Mouse (Mus musculus) embryonic facial prominence, embryonic 14.5 days (tissue): Measurements from ENCODE around the gene Cd69. TPM values are rescaled to one million over a fixed set of nuclear protein-coding genes. Genes with fewer than 3 reads are reported as not detected.
A peak's percentile ranks its signal among the peaks of the same experiment; 100 is the strongest.

ENCODE experiments used
- ATAC-seq: fragments of 200-750 bp; cut with Nextera tagmentation; 2 replicates; pipeline ENCODE4 v1.8.0; 2017; ENCODE audit warnings: low read depth, moderate number of reproducible peaks, moderate TSS enrichment
- DNase-seq: peaks from one replicate; pipeline ENCODE4 v3.0.0-alpha.2; 2015; ENCODE audit warnings: low spot score
- H3K27ac ChIP-seq: fragments of 300-500 bp; sonication (generic); replicated peaks from 2 replicates; pipeline ENCODE4 v1.5.1; 2014; ENCODE audit warnings: low read depth, mild to moderate bottlenecking, low read length, moderate library complexity
- H3K27me3 ChIP-seq: fragments of 300-500 bp; sonication (generic); replicated peaks from 2 replicates; pipeline ENCODE4 v1.6.1; 2014; ENCODE audit warnings: low read length; ENCODE audit not compliant: control insufficient read depth, insufficient read depth
- H3K36me3 ChIP-seq: fragments of 300-500 bp; sonication (generic); 2 replicates; pipeline ENCODE4 v1.6.1; 2014; ENCODE audit warnings: low read length, mixed read lengths; ENCODE audit not compliant: control insufficient read depth, insufficient read depth
- H3K4me1 ChIP-seq: fragments of 300-500 bp; sonication (generic); 2 replicates; pipeline ENCODE4 v1.6.1; 2014; ENCODE audit warnings: antibody characterized with exemption, low read length; ENCODE audit not compliant: control insufficient read depth, insufficient read depth
- H3K4me2 ChIP-seq: fragments of 300-500 bp; sonication (generic); 2 replicates; pipeline ENCODE4 v1.6.1; 2014; ENCODE audit warnings: low read depth, mild to moderate bottlenecking, low read length, moderate library complexity, mixed read lengths
- H3K4me3 ChIP-seq: fragments of 300-500 bp; sonication (generic); 2 replicates; pipeline ENCODE4 v1.5.1; 2014; ENCODE audit warnings: low read depth, mild to moderate bottlenecking, low read length
- H3K9ac ChIP-seq: fragments of 300-500 bp; sonication (generic); 2 replicates; pipeline ENCODE4 v1.6.1; 2014; ENCODE audit warnings: low read depth, mild to moderate bottlenecking, low read length, moderate library complexity, mixed read lengths
- H3K9me3 ChIP-seq: fragments of 300-500 bp; sonication (generic); 2 replicates; pipeline ENCODE4 v1.6.1; 2016; ENCODE audit warnings: low read length; ENCODE audit not compliant: control insufficient read depth
- WGBS: fragments of 180-500 bp; shearing (Covaris S2); extraction: QIAGEN DNeasy Blood & Tissue Kit; methylation state at CpG from one replicate; pipeline ENCODE4 v1.1.7; 2014; 5-methylcytosine and 5-hydroxymethylcytosine counted together
- polyA plus RNA-seq: library from polyadenylated mRNA; unstranded; fragments of >200 nt; fragmentation: Nextera tagmentation; extraction: Ambion mirVana; gene quantifications from 2 replicates; pipeline ENCODE4 v1.2.1, GENCODE M21; 2014

Gene Cd69
- polyA plus RNA-seq, 1 experiment from 2014 or later, result 0.35 TPM

DNA sequence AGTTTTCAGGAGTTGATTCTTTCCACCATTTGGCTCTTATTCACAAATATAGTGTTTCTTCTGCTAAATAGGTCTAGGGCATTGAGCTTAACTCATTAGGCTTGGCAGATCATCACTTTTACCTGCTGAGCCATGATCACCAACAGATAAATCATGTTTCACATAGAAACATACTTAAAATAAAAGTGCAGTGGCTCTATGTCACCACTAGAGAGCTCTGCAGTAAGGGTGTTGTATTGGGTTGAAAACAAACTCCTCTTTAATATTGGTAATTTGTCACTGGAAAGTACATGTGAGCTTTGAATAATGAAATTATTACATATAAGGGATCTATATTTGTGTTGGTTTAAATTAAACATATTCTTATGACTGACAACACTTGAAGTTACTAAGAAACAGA lies 15.2 kb downstream of the Cd69 start:
- no peak overlapping the region for H3K4me2 ChIP-seq
- no peaks in the 10 kb centered on the region for H3K9me3 ChIP-seq
- H3K27ac ChIP-seq, result no peak overlapping the region
- DNase-seq (no peak), ATAC-seq (no peak)
- no peaks in the 10 kb centered on the region for H3K4me1 ChIP-seq
- no peaks in the 10 kb centered on the region for H3K27me3 ChIP-seq
- H3K9ac ChIP-seq, result no peak overlapping the region
- H3K36me3 ChIP-seq, result no peaks in the 10 kb centered on the region
- no peak overlapping the region for H3K4me3 ChIP-seq

DNA sequence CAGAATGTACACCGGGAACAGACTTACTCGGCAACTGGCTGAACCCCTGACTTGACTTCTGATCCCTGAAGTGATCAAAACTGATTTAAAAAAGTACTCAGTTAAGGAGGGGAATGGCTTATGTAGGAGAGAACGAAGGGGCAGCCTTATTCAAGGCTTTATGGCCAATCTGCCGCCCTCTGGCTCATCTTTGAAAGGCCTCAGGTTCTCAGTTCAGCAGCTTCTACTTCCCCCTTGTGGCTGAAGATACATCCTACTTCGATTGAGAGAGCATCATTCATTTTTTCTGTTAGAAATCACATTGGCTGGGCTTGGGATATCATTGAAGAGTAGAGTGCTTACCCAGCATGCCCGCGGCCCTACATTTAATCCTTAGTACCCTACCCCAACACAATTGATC lies 19.2 kb downstream of the Cd69 start:
- H3K4me3 ChIP-seq, result no peak overlapping the region
- WGBS, result 55% methylated on average over 7 of the region's 7 CpGs
- DNase-seq, result peak; percentile 65

DNA sequence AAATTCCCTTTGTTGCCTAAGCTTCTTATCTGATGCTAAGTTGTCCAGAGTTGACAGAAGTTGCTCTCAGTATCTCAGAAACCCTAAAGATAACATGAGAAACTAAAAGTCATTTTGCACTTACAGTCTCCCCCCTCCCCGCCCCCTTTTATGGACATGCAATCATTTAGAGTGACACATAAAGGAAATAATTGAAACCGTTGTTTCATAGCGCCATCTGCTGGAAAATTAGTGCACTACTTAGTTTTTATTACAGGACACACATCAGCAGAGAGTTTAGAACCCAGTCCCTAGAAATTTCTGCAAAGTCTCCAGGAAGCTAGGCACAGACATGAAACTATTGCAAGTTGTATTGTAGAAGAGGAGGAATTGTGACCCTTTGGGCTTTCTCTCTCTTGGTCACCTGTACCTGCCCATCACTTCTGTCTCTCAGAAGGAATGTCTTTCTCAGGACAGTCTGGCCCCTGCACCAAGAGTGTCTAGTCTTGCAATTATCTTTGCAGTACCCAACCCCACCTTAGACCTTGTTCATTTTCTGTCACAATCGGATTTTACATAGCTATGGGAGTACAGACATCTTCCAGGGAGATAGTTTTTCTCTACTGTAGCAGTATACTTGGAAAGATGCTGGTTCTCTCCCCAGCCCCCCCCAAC lies 20.2 kb downstream of the Cd69 start:
- Histone ChIP-seq H3K4me3 (no peak overlapping the region), H3K36me3 (no peaks in the 10 kb centered on the region), H3K27ac (no peak overlapping the region), H3K27me3 (no peaks in the 10 kb centered on the region), H3K4me1 (no peaks in the 10 kb centered on the region), H3K4me2 (no peak overlapping the region), H3K9ac (no peak overlapping the region), H3K9me3 (no peaks in the 10 kb centered on the region)
- WGBS, result 18% methylated on average over 4 of the region's 4 CpGs
- ATAC-seq (no peak), DNase-seq (peak; percentile 59)

More for the DNA sequence above, 19.2 kb downstream of the Cd69 start:
- no peaks in the 10 kb centered on the region for H3K9me3 ChIP-seq
- no peak overlapping the region for H3K27ac ChIP-seq
- H3K4me1 ChIP-seq, result no peaks in the 10 kb centered on the region
- no peaks in the 10 kb centered on the region for H3K27me3 ChIP-seq
- H3K4me2 ChIP-seq, result no peak overlapping the region
- H3K36me3 ChIP-seq, result no peaks in the 10 kb centered on the region
- no peak overlapping the region for H3K9ac ChIP-seq
- peak; percentile 60; the same call in 1 of the 2 replicates for ATAC-seq

DNA sequence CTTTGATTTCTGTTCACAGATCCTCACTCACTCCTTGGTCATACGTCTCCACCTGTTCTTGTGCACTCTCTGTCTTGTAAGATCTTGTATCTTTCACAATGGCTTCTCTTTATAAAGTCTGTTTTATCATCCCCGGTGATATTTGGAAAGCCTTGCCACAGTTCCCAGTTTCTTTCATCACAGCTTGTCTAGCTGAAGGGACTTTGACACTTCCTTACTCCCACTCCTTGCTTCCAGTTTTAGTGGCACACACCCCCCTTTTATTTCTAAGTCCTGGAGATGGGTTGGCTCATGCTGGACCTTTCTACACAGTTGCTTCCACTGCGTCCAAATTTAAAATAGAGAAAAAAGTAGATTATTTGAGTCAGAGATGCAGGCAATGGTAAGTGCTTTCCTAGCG lies 20.9 kb downstream of the Cd69 start:
- Histone ChIP-seq H3K9ac (no peak overlapping the region), H3K4me1 (no peaks in the 10 kb centered on the region), H3K4me3 (no peak overlapping the region), H3K4me2 (no peak overlapping the region), H3K9me3 (no peaks in the 10 kb centered on the region), H3K27me3 (no peaks in the 10 kb centered on the region), H3K27ac (no peak overlapping the region), H3K36me3 (no peaks in the 10 kb centered on the region)
- WGBS, result 68% methylated on average over 4 of the region's 4 CpGs
- DNase-seq (no peak), ATAC-seq (no peak)

DNA sequence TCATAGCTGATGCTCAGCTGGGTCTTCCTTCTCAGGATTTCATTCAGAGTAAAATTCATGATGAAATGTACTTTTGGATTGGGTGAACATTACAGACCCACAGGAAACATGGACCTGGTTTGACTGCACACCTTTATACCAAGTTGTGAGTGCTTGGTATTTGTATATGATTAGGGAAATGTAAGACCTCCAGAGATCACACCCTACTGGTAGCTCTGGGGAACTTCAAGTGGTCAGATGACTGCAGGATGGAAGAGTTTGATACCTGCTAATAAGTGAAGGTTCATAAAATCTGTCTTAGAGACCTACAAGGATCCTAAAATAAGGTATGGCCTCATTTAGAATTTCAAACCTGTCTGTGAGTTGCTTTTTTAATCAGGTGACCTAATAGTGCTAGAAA lies 27.0 kb downstream of the Cd69 start:
- Histone ChIP-seq H3K27ac (no peak overlapping the region), H3K4me3 (no peak overlapping the region), H3K9ac (no peak overlapping the region), H3K4me1 (no peaks in the 10 kb centered on the region), H3K27me3 (no peaks in the 10 kb centered on the region), H3K36me3 (no peaks in the 10 kb centered on the region), H3K4me2 (no peak overlapping the region), H3K9me3 (no peaks in the 10 kb centered on the region)
- ATAC-seq (no peak), DNase-seq (no peak)

DNA sequence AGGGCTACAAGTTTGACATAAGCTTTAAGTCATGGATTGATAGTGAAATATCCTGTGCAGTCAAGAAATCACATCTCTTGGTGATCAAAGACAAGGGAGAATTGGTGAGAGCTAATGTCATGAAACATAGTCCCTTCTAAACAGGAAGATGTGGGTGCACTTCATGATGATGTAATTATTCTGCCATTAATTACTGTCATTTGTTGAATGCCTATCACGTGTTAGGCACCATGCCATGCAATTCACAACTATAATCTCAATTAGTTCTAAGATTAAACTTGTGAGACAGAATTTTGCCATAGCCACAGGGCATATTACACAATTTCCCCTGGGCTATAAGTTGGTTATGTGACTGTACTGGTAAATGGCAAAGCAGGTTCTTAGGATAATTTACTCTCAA lies 28.2 kb downstream of the Cd69 start:
- H3K9ac ChIP-seq, result no peak overlapping the region
- no peaks in the 10 kb centered on the region for H3K36me3 ChIP-seq
- no peak overlapping the region for H3K27ac ChIP-seq
- no peaks in the 10 kb centered on the region for H3K27me3 ChIP-seq
- DNase-seq (no peak), ATAC-seq (no peak)
- no peaks in the 10 kb centered on the region for H3K4me1 ChIP-seq
- no peak overlapping the region for H3K4me3 ChIP-seq
- no peak overlapping the region for H3K4me2 ChIP-seq
- 51% methylated on average over 1 of the region's 1 CpGs for WGBS
- H3K9me3 ChIP-seq, result no peaks in the 10 kb centered on the region

DNA sequence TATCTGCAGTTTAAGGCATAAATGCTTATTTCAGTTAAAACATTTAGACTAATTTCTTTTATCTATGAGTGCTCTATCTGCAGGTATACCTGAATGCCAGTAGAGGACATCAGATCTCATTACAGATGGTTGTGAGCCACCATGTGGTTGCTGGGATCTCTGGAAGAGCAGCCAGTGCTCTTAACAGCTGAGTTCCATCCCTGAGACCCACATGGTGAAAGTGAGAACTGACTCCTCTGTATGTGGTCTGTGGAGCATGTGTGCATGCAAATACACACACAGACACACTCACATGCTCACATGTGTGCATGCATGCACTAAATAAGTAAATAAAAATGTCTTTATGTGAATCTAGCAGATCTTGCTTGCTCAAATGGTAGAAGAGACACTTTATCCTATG lies 29.4 kb downstream of the Cd69 start:
- no peaks in the 10 kb centered on the region for H3K4me1 ChIP-seq
- H3K9ac ChIP-seq, result no peak overlapping the region
- H3K36me3 ChIP-seq, result no peaks in the 10 kb centered on the region
- no peak overlapping the region for H3K27ac ChIP-seq
- DNase-seq, result no peak
- no peak for ATAC-seq
- no peaks in the 10 kb centered on the region for H3K27me3 ChIP-seq
- H3K9me3 ChIP-seq, result no peaks in the 10 kb centered on the region
- H3K4me2 ChIP-seq, result no peak overlapping the region
- no peak overlapping the region for H3K4me3 ChIP-seq

DNA sequence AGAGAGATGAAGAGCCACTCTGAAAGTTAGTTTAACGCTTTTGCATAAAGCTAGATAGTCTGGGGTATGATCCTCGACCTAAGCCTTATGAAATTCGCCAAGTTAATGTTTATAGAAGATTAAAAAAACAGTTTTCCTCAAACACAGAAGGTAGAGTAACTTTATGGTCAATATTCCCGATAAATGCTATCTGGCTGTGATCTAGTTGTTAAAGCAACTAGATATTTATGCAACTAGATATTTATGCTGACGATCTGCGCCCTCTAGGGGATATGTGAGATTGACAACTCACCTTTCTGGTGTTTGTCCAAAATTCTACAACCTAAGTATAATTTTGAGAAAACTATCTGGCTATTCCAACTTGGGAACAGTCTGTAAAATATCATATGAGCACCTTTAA lies 33.3 kb downstream of the Cd69 start:
- H3K36me3 ChIP-seq, result no peaks in the 10 kb centered on the region
- no peak overlapping the region for H3K4me3 ChIP-seq
- ATAC-seq, result no peak
- 0 out of 2 replicates have a peak, but pooled peaks cover 5% of the 10 kb centered on the region for H3K4me1 ChIP-seq
- H3K9ac ChIP-seq, result no peak overlapping the region
- H3K9me3 ChIP-seq, result no peaks in the 10 kb centered on the region
- H3K4me2 ChIP-seq, result no peak overlapping the region
- no peaks in the 10 kb centered on the region for H3K27me3 ChIP-seq
- H3K27ac ChIP-seq, result no peak overlapping the region
- DNase-seq, result peak; percentile 42
- WGBS, result 60% methylated on average over 6 of the region's 6 CpGs

DNA sequence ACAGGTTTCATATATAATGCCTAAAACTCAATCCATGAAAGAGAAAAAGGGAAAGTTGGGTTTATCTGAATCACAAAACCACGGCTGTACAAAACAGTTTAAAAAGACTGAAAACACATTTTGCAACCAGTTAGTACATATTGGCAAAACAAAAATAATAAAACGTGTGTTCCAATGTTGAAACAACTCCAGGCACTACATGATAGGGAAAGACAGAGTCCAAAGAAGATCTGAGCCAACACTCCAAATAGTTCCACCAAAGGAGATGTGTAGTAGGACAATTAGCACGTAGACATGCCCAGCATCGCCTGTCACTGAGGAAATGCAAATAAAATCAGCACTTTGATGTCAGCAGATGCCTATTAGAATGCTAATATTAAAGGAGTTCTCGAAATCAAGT lies 33.8 kb downstream of the Cd69 start:
- H3K4me3 ChIP-seq, result no peak overlapping the region
- no peak overlapping the region for H3K9ac ChIP-seq
- H3K4me2 ChIP-seq, result no peak overlapping the region
- WGBS, result 67% methylated on average over 5 of the region's 5 CpGs
- no peak overlapping the region for H3K27ac ChIP-seq
- H3K27me3 ChIP-seq, result no peaks in the 10 kb centered on the region
- ATAC-seq, result no peak
- 0 out of 2 replicates have a peak, but pooled peaks cover 5% of the 10 kb centered on the region for H3K4me1 ChIP-seq
- no peak for DNase-seq
- no peaks in the 10 kb centered on the region for H3K36me3 ChIP-seq
- no peaks in the 10 kb centered on the region for H3K9me3 ChIP-seq
